Mouse (Mus musculus): ENCODE measurements at regions not wholly inside any gene's neighbourhood (a gene's known extent, or its start where the extent isn't known, plus 50 kb on each side); places are given as distances from the start of the nearest gene placed in this dataset.

- no peaks in the 10 kb centered on the region for H3K27me3 ChIP-seq (ENCODE audit: control insufficient read depth, insufficient read depth, low read length)
- no peak overlapping the region for H3K27ac ChIP-seq (ENCODE audit: insufficient read depth, low read length)
- no peak overlapping the region for H3K4me3 ChIP-seq (replicated peaks; ENCODE audit: insufficient read depth, low read depth, low read length)
- no peaks in the 10 kb centered on the region for H3K4me1 ChIP-seq (ENCODE audit: control insufficient read depth, insufficient read depth, low read length)
- WGBS, result 54% methylated on average over 1 of the region's 1 CpGs
- no peak for TF ChIP-seq POLR2A (IDR thresholded peaks at IDR 0.05; ENCODE audit: borderline replicate concordance, insufficient read depth, low read length)
- TF ChIP-seq CTCF (IDR thresholded peaks at IDR 0.05; ENCODE audit: borderline replicate concordance, insufficient read depth, low read depth, low read length), result no peak
- no peak for DNase-seq
Observed at GRCm38 (mm10) chr16:75381191-75381590, 204.7 kb downstream of the Lipi start.

GRCm38 (mm10) chr16:75369700-75370099 is 216.2 kb downstream of the Lipi start:
- no peak for DNase-seq
- no peaks in the 10 kb centered on the region for H3K27me3 ChIP-seq (ENCODE audit: control insufficient read depth, insufficient read depth, low read length)
- WGBS, result 9% methylated on average over 5 of the region's 5 CpGs
- no peak overlapping the region for H3K4me3 ChIP-seq (replicated peaks; ENCODE audit: insufficient read depth, low read depth, low read length)
- TF ChIP-seq CTCF (IDR thresholded peaks at IDR 0.05; ENCODE audit: borderline replicate concordance, insufficient read depth, low read depth, low read length) (no peak), POLR2A (IDR thresholded peaks at IDR 0.05; ENCODE audit: borderline replicate concordance, insufficient read depth, low read length) (no peak)
- H3K4me1 ChIP-seq (ENCODE audit: control insufficient read depth, insufficient read depth, low read length), result no peaks in the 10 kb centered on the region
- no peak overlapping the region for H3K27ac ChIP-seq (ENCODE audit: insufficient read depth, low read length)

GRCm38 (mm10) chr16:75366727-75367126 is 219.1 kb downstream of the Lipi start:
- H3K27me3 ChIP-seq (ENCODE audit: control insufficient read depth, insufficient read depth, low read length), result no peaks in the 10 kb centered on the region
- TF ChIP-seq POLR2A (IDR thresholded peaks at IDR 0.05; ENCODE audit: borderline replicate concordance, insufficient read depth, low read length) (no peak), CTCF (IDR thresholded peaks at IDR 0.05; ENCODE audit: borderline replicate concordance, insufficient read depth, low read depth, low read length) (no peak)
- 75% methylated on average over 4 of the region's 4 CpGs for WGBS
- no peak overlapping the region for H3K4me3 ChIP-seq (replicated peaks; ENCODE audit: insufficient read depth, low read depth, low read length)
- H3K4me1 ChIP-seq (ENCODE audit: control insufficient read depth, insufficient read depth, low read length), result no peaks in the 10 kb centered on the region
- DNase-seq, result no peak
- no peak overlapping the region for H3K27ac ChIP-seq (ENCODE audit: insufficient read depth, low read length)

- no peak for DNase-seq
- Histone ChIP-seq H3K4me1 (ENCODE audit: control insufficient read depth, insufficient read depth, low read length) (no peaks in the 10 kb centered on the region), H3K4me3 (replicated peaks; ENCODE audit: insufficient read depth, low read depth, low read length) (no peak overlapping the region), H3K27me3 (ENCODE audit: control insufficient read depth, insufficient read depth, low read length) (no peaks in the 10 kb centered on the region), H3K27ac (ENCODE audit: insufficient read depth, low read length) (no peak overlapping the region)
- WGBS, result 38% methylated on average over 8 of the region's 8 CpGs
- TF ChIP-seq CTCF (IDR thresholded peaks at IDR 0.05; ENCODE audit: borderline replicate concordance, insufficient read depth, low read depth, low read length), result no peak
- TF ChIP-seq POLR2A (IDR thresholded peaks at IDR 0.05; ENCODE audit: borderline replicate concordance, insufficient read depth, low read length), result no peak
Observed at GRCm38 (mm10) chr16:75365361-75365994, 220.4 kb downstream of the Lipi start.

- Histone ChIP-seq H3K27ac (ENCODE audit: insufficient read depth, low read length) (no peak overlapping the region), H3K27me3 (ENCODE audit: control insufficient read depth, insufficient read depth, low read length) (no peaks in the 10 kb centered on the region), H3K4me1 (ENCODE audit: control insufficient read depth, insufficient read depth, low read length) (no peaks in the 10 kb centered on the region), H3K4me3 (replicated peaks; ENCODE audit: insufficient read depth, low read depth, low read length) (no peak overlapping the region)
- WGBS, result 56% methylated on average over 4 of the region's 4 CpGs
- no peak for DNase-seq
- no peak for TF ChIP-seq POLR2A (IDR thresholded peaks at IDR 0.05; ENCODE audit: borderline replicate concordance, insufficient read depth, low read length)
- no peak for TF ChIP-seq CTCF (IDR thresholded peaks at IDR 0.05; ENCODE audit: borderline replicate concordance, insufficient read depth, low read depth, low read length)
Observed at GRCm38 (mm10) chr16:75362095-75362494, 223.8 kb downstream of the Lipi start.

- H3K4me3 ChIP-seq (replicated peaks; ENCODE audit: insufficient read depth, low read depth, low read length), result no peak overlapping the region
- TF ChIP-seq CTCF (IDR thresholded peaks at IDR 0.05; ENCODE audit: borderline replicate concordance, insufficient read depth, low read depth, low read length), result no peak
- no peak for TF ChIP-seq POLR2A (IDR thresholded peaks at IDR 0.05; ENCODE audit: borderline replicate concordance, insufficient read depth, low read length)
- H3K27me3 ChIP-seq (ENCODE audit: control insufficient read depth, insufficient read depth, low read length), result no peaks in the 10 kb centered on the region
- H3K4me1 ChIP-seq (ENCODE audit: control insufficient read depth, insufficient read depth, low read length), result no peaks in the 10 kb centered on the region
- DNase-seq, result no peak
- no peak overlapping the region for H3K27ac ChIP-seq (ENCODE audit: insufficient read depth, low read length)
- WGBS, result 91% methylated on average over 4 of the region's 4 CpGs
Observed at GRCm38 (mm10) chr16:75360791-75361190, 225.1 kb downstream of the Lipi start.

- Histone ChIP-seq H3K27me3 (ENCODE audit: control insufficient read depth, insufficient read depth, low read length) (no peaks in the 10 kb centered on the region), H3K4me1 (ENCODE audit: control insufficient read depth, insufficient read depth, low read length) (no peaks in the 10 kb centered on the region; the same call in 1 of the 2 replicates), H3K4me3 (replicated peaks; ENCODE audit: insufficient read depth, low read depth, low read length) (no peak overlapping the region), H3K27ac (ENCODE audit: insufficient read depth, low read length) (no peak overlapping the region)
- DNase-seq, result no peak
- WGBS, result 98% methylated on average over 1 of the region's 1 CpGs
- no peak for TF ChIP-seq CTCF (IDR thresholded peaks at IDR 0.05; ENCODE audit: borderline replicate concordance, insufficient read depth, low read depth, low read length)
Observed at GRCm38 (mm10) chr16:75353394-75353793, 232.5 kb downstream of the Lipi start.

GRCm38 (mm10) chr16:75344201-75344927 is 241.5 kb downstream of the Lipi start:
- 87% methylated on average over 8 of the region's 8 CpGs for WGBS
- H3K27me3 ChIP-seq (ENCODE audit: control insufficient read depth, insufficient read depth, low read length), result no peaks in the 10 kb centered on the region
- TF ChIP-seq POLR2A (IDR thresholded peaks at IDR 0.05; ENCODE audit: borderline replicate concordance, insufficient read depth, low read length) (no peak), CTCF (IDR thresholded peaks at IDR 0.05; ENCODE audit: borderline replicate concordance, insufficient read depth, low read depth, low read length) (no peak)

More at GRCm38 (mm10) chr16:75344201-75344927, 241.5 kb downstream of the Lipi start:
- DNase-seq, result no peak
- no peak overlapping the region for H3K4me3 ChIP-seq (replicated peaks; ENCODE audit: insufficient read depth, low read depth, low read length)
- H3K27ac ChIP-seq (ENCODE audit: insufficient read depth, low read length), result no peak overlapping the region
- no peaks in the 10 kb centered on the region for H3K4me1 ChIP-seq (ENCODE audit: control insufficient read depth, insufficient read depth, low read length)
